Mouse (Mus musculus): ENCODE data around the gene Itpripl2. TPM values are rescaled to one million over a fixed set of nuclear protein-coding genes. Genes with fewer than 3 reads are reported as not detected.
A peak's percentile ranks its signal among the peaks of the same experiment; 100 is the strongest.

Gene Itpripl2
- polyA plus RNA-seq, 1 experiment from 2014 or later = 0.74 TPM

GRCm38 (mm10) chr7:118453722-118454121 is 38.1 kb downstream of the Itpripl2 start:
- Histone ChIP-seq H3K9me3 (replicated peaks) (no peaks in the 10 kb centered on the region), H3K4me3 (no peak overlapping the region), H3K36me3 (ENCODE audit: poor library complexity, severe bottlenecking) (no peaks in the 10 kb centered on the region), H3K27ac (no peak overlapping the region), H3K4me2 (no peak overlapping the region), H3K9ac (no peak overlapping the region), H3K27me3 (no peaks in the 10 kb centered on the region), H3K4me1 (no peaks in the 10 kb centered on the region)
- no peak for ATAC-seq
- WGBS = 70% methylated on average over 4 of the region's 4 CpGs

- no peak overlapping the region for H3K4me3 ChIP-seq
- ATAC-seq = no peak
- H3K9me3 ChIP-seq (replicated peaks) = no peaks in the 10 kb centered on the region
- H3K27me3 ChIP-seq = 0 out of 2 replicates have a peak, but pooled peaks cover 3% of the 10 kb centered on the region
- WGBS = 58% methylated on average over 2 of the region's 2 CpGs
- H3K9ac ChIP-seq = no peak overlapping the region
- H3K36me3 ChIP-seq (ENCODE audit: poor library complexity, severe bottlenecking) = no peaks in the 10 kb centered on the region
- no peak overlapping the region for H3K4me2 ChIP-seq
- peaks cover 7% of the 10 kb centered on the region for H3K4me1 ChIP-seq
- no peak overlapping the region for H3K27ac ChIP-seq
These were observed 38.8 kb downstream of the Itpripl2 start for GRCm38 (mm10) chr7:118452940-118453339.

- under 1% methylated on average over 56 of the region's 58 CpGs for WGBS
- Histone ChIP-seq H3K27ac (no peak within 1 kb of the TSS), H3K9me3 (replicated peaks) (no peaks in the 10 kb centered on the region), H3K4me2 (peak within 1 kb of the TSS; percentile 86), H3K4me1 (peaks cover 24% of the 10 kb centered on the region), H3K27me3 (peaks cover 15% of the 10 kb centered on the region), H3K36me3 (ENCODE audit: poor library complexity, severe bottlenecking) (no peaks in the 10 kb centered on the region), H3K4me3 (peak within 1 kb of the TSS; percentile 61), H3K9ac (peak within 1 kb of the TSS; percentile 68)
- peak; percentile 68 for ATAC-seq
These were observed 43.4 kb downstream of the Itpripl2 start, which contains the start of gene Syt17 for GRCm38 (mm10) chr7:118448134-118448967. Gene Syt17, minus strand, starts transcription at chr7:118448222.

- H3K36me3 ChIP-seq (ENCODE audit: poor library complexity, severe bottlenecking) = no peaks in the 10 kb centered on the region
- peak overlapping the region; percentile 61 for H3K4me3 ChIP-seq
- H3K4me1 ChIP-seq = peaks cover 26% of the 10 kb centered on the region
- peaks cover 15% of the 10 kb centered on the region for H3K27me3 ChIP-seq
- peak overlapping the region; percentile 86 for H3K4me2 ChIP-seq
- under 1% methylated on average over 65 of the region's 65 CpGs for WGBS
- no peaks in the 10 kb centered on the region for H3K9me3 ChIP-seq (replicated peaks)
- peak overlapping the region; percentile 68 for H3K9ac ChIP-seq
- peak; percentile 73 for ATAC-seq
- H3K27ac ChIP-seq = no peak overlapping the region
These were observed 44.3 kb downstream of the Itpripl2 start for GRCm38 (mm10) chr7:118447291-118448133.

GRCm38 (mm10) chr7:118443895-118444485 is 47.8 kb downstream of the Itpripl2 start:
- 66% methylated on average over 7 of the region's 7 CpGs for WGBS
- no peak for ATAC-seq
- Histone ChIP-seq H3K27ac (no peak overlapping the region), H3K4me2 (no peak overlapping the region), H3K27me3 (peaks cover 18% of the 10 kb centered on the region), H3K9ac (no peak overlapping the region), H3K4me1 (peaks cover 26% of the 10 kb centered on the region), H3K9me3 (replicated peaks) (no peaks in the 10 kb centered on the region), H3K36me3 (ENCODE audit: poor library complexity, severe bottlenecking) (no peaks in the 10 kb centered on the region), H3K4me3 (no peak overlapping the region)

- peaks cover 20% of the 10 kb centered on the region for H3K27me3 ChIP-seq
- H3K9me3 ChIP-seq (replicated peaks) = no peaks in the 10 kb centered on the region
- 5% methylated on average over 9 of the region's 9 CpGs for whole genome bisulfite sequencing
- peak overlapping the region; percentile 12; the same call in 1 of the 2 replicates for H3K9ac ChIP-seq
- no peak overlapping the region for H3K4me3 ChIP-seq
- no peak for ATAC-seq
- no peak overlapping the region for H3K27ac ChIP-seq
- H3K36me3 ChIP-seq (ENCODE audit: poor library complexity, severe bottlenecking) = no peaks in the 10 kb centered on the region
- peaks cover 23% of the 10 kb centered on the region for H3K4me1 ChIP-seq
- H3K4me2 ChIP-seq = peak overlapping the region; percentile 20
These were observed 48.4 kb downstream of the Itpripl2 start for GRCm38 (mm10) chr7:118443371-118443770.

- Histone ChIP-seq H3K36me3 (ENCODE audit: poor library complexity, severe bottlenecking) (no peaks in the 10 kb centered on the region), H3K27me3 (peaks cover 13% of the 10 kb centered on the region), H3K4me3 (no peak overlapping the region), H3K9ac (no peak overlapping the region), H3K4me2 (no peak overlapping the region), H3K4me1 (peaks cover 6% of the 10 kb centered on the region; the same call in 1 of the 2 replicates), H3K27ac (no peak overlapping the region), H3K9me3 (replicated peaks) (no peaks in the 10 kb centered on the region)
- ATAC-seq = no peak
- 83% methylated on average over 6 of the region's 6 CpGs for WGBS
These were observed 50.2 kb downstream of the Itpripl2 start for GRCm38 (mm10) chr7:118441535-118441934.

GRCm38 (mm10) chr7:118437101-118437802 is 54.5 kb downstream of the Itpripl2 start:
- H3K27ac ChIP-seq = no peak overlapping the region
- no peak overlapping the region for H3K4me2 ChIP-seq
- no peaks in the 10 kb centered on the region for H3K4me1 ChIP-seq
- 61% methylated on average over 7 of the region's 7 CpGs for WGBS
- H3K9ac ChIP-seq = no peak overlapping the region
- no peak overlapping the region for H3K4me3 ChIP-seq
- ATAC-seq = no peak
- H3K9me3 ChIP-seq (replicated peaks) = no peaks in the 10 kb centered on the region
- H3K36me3 ChIP-seq (ENCODE audit: poor library complexity, severe bottlenecking) = no peaks in the 10 kb centered on the region
- H3K27me3 ChIP-seq = peaks cover 6% of the 10 kb centered on the region; the same call in 1 of the 2 replicates

Other genes with a start within 250 kb of the Itpripl2 start
- 19.1 and 19.3 TPM in 2 replicates for gene Smg1, start 248.3 kb downstream of the Itpripl2 start, polyA plus RNA-seq (2015; fragmentation: Nextera tagmentation; extraction: Ambion mirVana)
- 3.2 and 4.7 TPM in 2 replicates for gene Syt17, start 43.8 kb downstream of the Itpripl2 start, polyA plus RNA-seq (2015; fragmentation: Nextera tagmentation; extraction: Ambion mirVana)
- 109 and 119 TPM in 2 replicates for gene Coq7, start 41.4 kb upstream of the Itpripl2 start, polyA plus RNA-seq (2015; fragmentation: Nextera tagmentation; extraction: Ambion mirVana)
- gene Tmc7, start 92.8 kb upstream of the Itpripl2 start, polyA plus RNA-seq (2015; fragmentation: Nextera tagmentation; extraction: Ambion mirVana) = 8.4 and 8.8 TPM in 2 replicates
- 0.28 and 0.37 TPM in 2 replicates for gene Tmc5, start 105.3 kb upstream of the Itpripl2 start, polyA plus RNA-seq (2015; fragmentation: Nextera tagmentation; extraction: Ambion mirVana)
- 126 and 131 TPM in 2 replicates for gene Gde1, start 213.8 kb upstream of the Itpripl2 start, polyA plus RNA-seq (2015; fragmentation: Nextera tagmentation; extraction: Ambion mirVana)
- gene Ccp110, start 220.6 kb upstream of the Itpripl2 start, polyA plus RNA-seq (2015; fragmentation: Nextera tagmentation; extraction: Ambion mirVana) = 33.0 and 42.9 TPM in 2 replicates
- gene Vps35l, start 248.3 kb upstream of the Itpripl2 start, polyA plus RNA-seq (2015; fragmentation: Nextera tagmentation; extraction: Ambion mirVana) = 78.8 and 84.2 TPM in 2 replicates